Mouse (Mus musculus) olfactory bulb, adult 2 months (tissue): Measurements from ENCODE around the gene Phlda3. TPM values are rescaled to one million over a fixed set of nuclear protein-coding genes. Genes with fewer than 3 reads are reported as not detected.
A peak's percentile ranks its signal among the peaks of the same experiment; 100 is the strongest.

Experiments
- H3K27ac ChIP-seq: fragments of 200-500 bp; 2 replicates; pipeline ENCODE4 v1.5.1; 2012; ENCODE audit warnings: low read depth, low read length; ENCODE audit not compliant: insufficient read depth
- H3K4me1 ChIP-seq: fragments of 200-500 bp; 2 replicates; pipeline ENCODE4 v1.6.1; 2012; ENCODE audit warnings: low read length; ENCODE audit not compliant: control insufficient read depth, insufficient read depth
- H3K4me3 ChIP-seq: fragments of 200-500 bp; 2 replicates; pipeline ENCODE4 v1.5.1; 2012; ENCODE audit warnings: mild to moderate bottlenecking, low read depth, low read length, moderate library complexity; ENCODE audit not compliant: insufficient read depth
- CTCF ChIP-seq: fragments of 200-500 bp; IDR thresholded peaks from 2 replicates; pipeline ENCODE4 v1.5.1; 2012; ENCODE audit warnings: low read depth, mild to moderate bottlenecking, low read length, moderate library complexity; ENCODE audit not compliant: insufficient read depth
- POLR2A ChIP-seq: fragments of 200-500 bp; IDR thresholded peaks from 2 replicates; pipeline ENCODE4 v1.6.1; 2012; ENCODE audit warnings: mild to moderate bottlenecking, low read depth, low read length, moderate library complexity; ENCODE audit not compliant: insufficient read depth
- WGBS: fragments of 180-500 bp; shearing (Covaris S2); methylation state at CpG from one replicate; pipeline ENCODE4 v1.1.7; 2018; 5-methylcytosine and 5-hydroxymethylcytosine counted together
- polyA plus RNA-seq: library from polyadenylated mRNA; stranded (reverse); fragments of >200 nt; gene quantifications from 2 replicates; pipeline ENCODE4 v1.2.4, GENCODE M21; 2012; ENCODE audit warnings: low replicate concordance; ENCODE audit not compliant: missing spikeins, insufficient read depth, insufficient read length

Gene Phlda3
- polyA plus RNA-seq, 1 experiment = not detected

DNA sequence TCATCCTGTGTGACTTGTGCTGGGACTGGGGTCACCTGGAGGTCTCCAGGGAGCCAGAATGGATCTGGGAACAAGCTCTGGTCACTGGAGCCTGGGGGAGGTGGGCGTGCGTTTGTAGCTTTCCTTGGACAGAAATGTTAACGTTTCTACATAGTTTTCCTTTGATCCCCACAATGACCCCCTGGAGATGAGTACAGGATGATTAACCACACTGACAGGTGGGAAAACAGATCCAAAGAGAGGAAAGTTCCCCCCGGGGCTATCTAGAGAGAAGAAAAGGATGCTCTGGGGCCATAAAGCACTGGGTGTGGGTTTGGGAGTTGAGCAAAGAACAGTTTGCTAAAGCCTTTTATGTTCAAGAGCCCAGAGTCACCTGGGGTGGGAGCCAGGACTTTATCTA is 14.7 kb downstream of the Phlda3 start:
- Histone ChIP-seq H3K4me1 (peaks cover 27% of the 10 kb centered on the region), H3K4me3 (no peak overlapping the region), H3K27ac (no peak overlapping the region)
- no peak for TF ChIP-seq CTCF
- no peak for TF ChIP-seq POLR2A
- WGBS = 81% methylated on average over 4 of the region's 4 CpGs

DNA sequence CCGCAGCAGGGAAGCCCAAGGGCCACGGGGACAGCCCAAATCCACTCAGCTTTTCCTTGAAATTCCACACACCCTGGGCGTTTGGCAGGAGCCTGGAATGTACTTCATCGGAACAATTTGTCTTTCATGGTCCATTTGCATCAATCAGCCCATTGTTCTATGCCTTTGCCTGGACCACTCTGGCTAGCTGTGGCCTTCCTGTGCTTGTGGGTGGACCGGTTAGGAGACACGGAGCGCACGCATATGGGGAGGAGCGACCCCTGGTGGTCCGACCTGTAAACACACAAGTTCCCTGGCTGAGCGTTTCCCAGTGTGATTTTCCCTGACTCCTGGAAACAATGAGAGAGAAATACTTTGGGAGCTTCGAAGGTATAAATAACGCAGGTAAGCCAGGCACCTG is 15.3 kb downstream of the Phlda3 start:
- 10% methylated on average over 13 of the region's 13 CpGs for WGBS
- TF ChIP-seq CTCF (peak; percentile 80), POLR2A (no peak)
- Histone ChIP-seq H3K4me3 (no peak overlapping the region), H3K4me1 (peaks cover 25% of the 10 kb centered on the region), H3K27ac (no peak overlapping the region)

DNA sequence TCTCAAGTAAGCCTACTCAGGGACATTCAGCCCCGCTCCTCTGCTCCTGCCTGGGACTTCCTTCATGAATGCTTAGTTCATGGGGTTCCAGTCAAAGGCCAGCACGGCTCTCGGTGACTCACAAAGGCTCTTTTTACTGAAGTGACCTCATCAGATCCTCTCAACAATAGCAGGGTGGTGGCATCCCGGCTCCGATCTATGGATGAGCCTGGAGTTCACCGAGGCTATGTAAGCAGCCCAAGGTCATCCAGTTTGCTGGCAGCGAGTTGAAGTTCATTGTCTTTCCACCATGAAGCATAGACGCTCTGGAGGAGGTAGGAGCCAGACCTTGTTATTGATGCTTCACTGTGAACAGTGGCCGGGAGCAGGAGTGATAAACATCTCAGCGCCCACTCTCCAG is 16.9 kb downstream of the Phlda3 start:
- Histone ChIP-seq H3K4me3 (no peak overlapping the region), H3K27ac (no peak overlapping the region), H3K4me1 (peaks cover 17% of the 10 kb centered on the region)
- TF ChIP-seq POLR2A (no peak), CTCF (no peak)
- WGBS = 60% methylated on average over 10 of the region's 10 CpGs

DNA sequence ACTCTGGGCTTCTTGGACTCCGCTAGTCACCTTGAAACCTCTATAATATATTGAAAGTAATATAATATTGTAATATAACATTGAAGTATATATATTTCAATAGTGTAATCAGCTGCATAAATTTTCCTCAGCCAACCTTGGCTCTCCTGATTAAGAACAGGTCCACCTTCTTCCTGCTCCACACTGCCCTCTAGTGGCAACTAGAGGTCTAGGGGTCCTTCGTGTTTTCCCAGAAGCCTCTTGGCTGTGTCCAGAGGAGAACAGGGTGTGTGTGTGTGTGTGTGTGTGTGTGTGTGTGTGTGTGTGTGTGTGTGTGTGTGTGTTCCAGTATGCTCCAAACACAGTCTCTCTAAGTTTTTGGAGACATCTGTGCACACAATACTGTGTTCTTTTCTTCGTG is 21.9 kb downstream of the Phlda3 start:
- H3K4me1 ChIP-seq = peaks cover 2% of the 10 kb centered on the region; the same call in 1 of the 2 replicates
- H3K4me3 ChIP-seq = no peak overlapping the region
- TF ChIP-seq CTCF = no peak
- TF ChIP-seq POLR2A = no peak
- H3K27ac ChIP-seq = no peak overlapping the region
- 43% methylated on average over 3 of the region's 3 CpGs for WGBS

DNA sequence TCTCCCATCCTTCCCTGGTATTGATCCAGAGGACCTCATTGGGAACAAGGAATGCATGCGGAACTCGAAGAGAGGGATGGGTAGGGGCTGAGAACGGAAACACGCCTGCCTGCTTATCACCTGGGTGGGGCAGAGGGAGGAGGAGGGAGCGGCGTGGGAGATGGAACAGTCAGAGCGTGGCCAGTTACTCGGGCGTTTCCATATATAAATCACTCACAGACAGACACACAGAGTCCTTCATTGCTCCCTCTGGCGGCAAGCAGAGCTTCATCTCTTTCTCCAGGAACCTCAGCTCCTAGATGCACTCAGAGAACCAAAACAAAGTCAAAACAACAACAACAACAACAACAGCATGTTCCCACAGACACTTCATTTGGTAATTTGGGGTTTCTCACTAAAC is 22.8 kb downstream of the Phlda3 start:
- TF ChIP-seq POLR2A (no peak), CTCF (no peak)
- no peak overlapping the region for H3K27ac ChIP-seq
- peaks cover 8% of the 10 kb centered on the region for H3K4me1 ChIP-seq
- 54% methylated on average over 10 of the region's 10 CpGs for WGBS
- H3K4me3 ChIP-seq = no peak overlapping the region

DNA sequence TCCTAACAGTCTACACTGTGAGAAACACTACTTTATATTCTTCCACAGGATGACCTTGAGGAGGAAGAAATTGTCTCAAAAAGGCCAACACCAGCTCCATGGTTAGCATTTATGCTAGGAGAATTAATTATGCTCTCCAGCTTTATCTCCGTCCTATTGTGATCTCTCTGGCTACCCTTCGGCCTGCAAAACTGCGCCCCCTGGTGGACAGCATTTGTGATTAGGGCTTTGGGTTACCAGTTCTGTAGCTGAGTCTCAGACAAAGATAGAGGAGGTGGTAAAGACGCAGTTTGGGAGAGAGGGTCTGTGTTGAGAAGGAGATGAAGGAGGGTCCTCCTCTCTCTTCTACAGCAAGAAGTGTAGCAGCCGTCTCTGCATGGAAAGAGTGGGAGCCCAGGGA is 23.9 kb downstream of the Phlda3 start:
- H3K27ac ChIP-seq = no peak overlapping the region
- 17% methylated on average over 5 of the region's 5 CpGs for WGBS
- TF ChIP-seq CTCF (no peak), POLR2A (no peak)

DNA sequence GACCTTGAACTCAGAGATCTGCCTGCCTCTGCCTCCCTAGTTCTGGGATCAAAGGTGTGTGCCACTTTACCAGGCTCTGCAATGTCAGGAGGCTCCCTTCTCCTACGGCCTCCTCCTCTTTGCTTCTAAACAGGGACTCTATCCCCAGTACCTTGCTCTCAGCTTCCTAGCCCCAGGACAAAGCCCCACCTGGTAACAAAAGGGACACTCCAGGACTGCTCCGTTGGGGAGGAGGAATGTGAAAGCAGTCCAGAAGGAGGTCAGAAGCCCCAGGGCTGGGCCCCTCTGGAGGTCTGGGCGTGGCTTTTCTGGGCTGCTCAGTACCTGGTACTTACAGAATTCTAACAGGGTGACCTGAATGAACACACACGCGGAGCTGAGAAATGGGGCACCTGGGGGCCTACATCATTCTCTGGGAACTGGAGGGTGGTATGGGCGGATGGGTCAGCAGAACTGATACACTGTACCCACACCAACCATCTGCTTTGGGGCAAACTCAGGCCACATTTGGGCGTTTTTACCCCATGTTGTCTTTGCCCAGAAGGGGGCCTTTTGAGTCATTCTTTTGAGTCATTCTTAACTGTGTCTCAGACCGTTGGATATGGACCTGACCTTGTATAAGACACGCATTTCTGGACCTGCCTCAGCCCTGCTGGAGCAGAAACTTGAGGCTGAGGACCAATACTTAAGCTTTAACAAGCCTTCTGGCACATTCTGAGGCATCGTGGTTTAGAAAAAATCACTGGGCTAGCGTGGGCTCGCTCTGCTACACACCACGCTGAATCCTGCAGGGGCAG is 26.4 kb downstream of the Phlda3 start:
- WGBS = 75% methylated on average over 13 of the region's 13 CpGs
- Histone ChIP-seq H3K4me1 (peaks cover 18% of the 10 kb centered on the region), H3K4me3 (no peak overlapping the region), H3K27ac (no peak overlapping the region)
- TF ChIP-seq POLR2A (no peak), CTCF (no peak)

More for the DNA sequence above, 23.9 kb downstream of the Phlda3 start:
- no peak overlapping the region for H3K4me3 ChIP-seq
- peaks cover 18% of the 10 kb centered on the region for H3K4me1 ChIP-seq

DNA sequence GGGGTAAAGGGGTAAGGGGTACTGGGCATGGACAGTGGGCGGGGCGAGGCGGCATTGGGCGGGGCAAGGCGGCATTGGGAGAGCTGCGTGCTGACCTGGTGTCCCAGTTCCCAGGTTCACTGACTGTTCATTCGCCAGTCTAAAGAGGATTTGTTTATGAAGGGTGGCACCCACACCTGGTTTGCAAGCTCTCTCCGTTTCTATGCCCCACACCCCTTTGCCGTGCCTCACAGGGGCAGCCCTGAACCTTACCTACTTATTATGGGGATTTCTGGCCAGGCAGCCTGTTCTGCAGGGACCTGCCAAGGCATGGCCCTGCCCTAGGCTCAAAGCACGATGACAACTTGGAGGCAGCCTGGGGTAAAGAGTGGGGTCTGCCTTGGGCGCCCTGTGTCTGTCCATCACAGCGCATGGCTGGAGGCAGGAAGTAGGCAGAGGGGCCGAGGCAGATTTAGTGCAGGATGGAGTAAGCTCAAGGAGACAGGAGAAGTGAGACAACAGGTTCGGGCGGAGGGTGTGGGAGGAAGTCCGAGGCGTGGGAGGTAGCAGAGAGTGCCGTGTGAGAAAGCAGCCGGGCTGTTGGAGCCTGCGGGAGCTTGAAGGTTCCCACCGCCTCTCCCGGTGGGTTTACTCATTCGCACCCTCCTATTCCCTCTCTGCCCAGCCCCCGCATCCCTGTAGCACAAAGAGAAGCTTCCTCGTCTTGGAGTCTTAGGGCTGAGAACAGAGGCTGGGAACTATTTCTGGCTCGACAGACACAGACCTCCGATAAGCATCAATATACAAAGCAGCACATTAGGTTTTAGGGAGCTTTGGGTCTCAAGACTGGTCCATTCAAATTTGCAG is 27.7 kb downstream of the Phlda3 start:
- Histone ChIP-seq H3K4me3 (peak overlapping the region; percentile 24), H3K27ac (no peak overlapping the region; the same call in 1 of the 2 replicates), H3K4me1 (peaks cover 17% of the 10 kb centered on the region)
- TF ChIP-seq POLR2A = no peak
- no peak for TF ChIP-seq CTCF
- WGBS = 14% methylated on average over 27 of the region's 27 CpGs
